Mouse (Mus musculus) midbrain, embryonic 13.5 days (tissue): ENCODE measurements around the gene Elp6. TPM values are rescaled to one million over a fixed set of nuclear protein-coding genes. Genes with fewer than 3 reads are reported as not detected.
A peak's percentile ranks its signal among the peaks of the same experiment; 100 is the strongest.

ENCODE experiments used
- ATAC-seq: fragments of 200-750 bp; cut with Nextera tagmentation; 2 replicates; pipeline ENCODE4 v1.8.0; 2017; ENCODE audit warnings: mild to moderate bottlenecking, moderate TSS enrichment, moderate library complexity
- H3K27ac ChIP-seq: fragments of 300-500 bp; sonication (generic); 2 replicates; pipeline ENCODE4 v1.5.1; 2015; ENCODE audit warnings: inconsistent platforms, mild to moderate bottlenecking, moderate library complexity
- H3K27me3 ChIP-seq: fragments of 300-500 bp; sonication (generic); 2 replicates; pipeline ENCODE4 v1.6.1; 2015; ENCODE audit warnings: mild to moderate bottlenecking, inconsistent platforms
- H3K36me3 ChIP-seq: fragments of 300-500 bp; sonication (generic); 2 replicates; pipeline ENCODE4 v1.6.1; 2015; ENCODE audit warnings: mild to moderate bottlenecking, inconsistent platforms
- H3K4me1 ChIP-seq: fragments of 300-500 bp; sonication (generic); replicated peaks from 2 replicates; pipeline ENCODE4 v1.6.1; 2015; ENCODE audit warnings: inconsistent platforms
- H3K4me2 ChIP-seq: fragments of 300-500 bp; sonication (generic); replicated peaks from 2 replicates; pipeline ENCODE4 v1.6.1; 2015; ENCODE audit warnings: moderate library complexity, mild to moderate bottlenecking, inconsistent platforms
- H3K4me3 ChIP-seq: fragments of 300-500 bp; sonication (generic); replicated peaks from 2 replicates; pipeline ENCODE4 v1.5.1; 2015; ENCODE audit warnings: mild to moderate bottlenecking, inconsistent platforms
- H3K9ac ChIP-seq: fragments of 300-500 bp; sonication (generic); replicated peaks from 2 replicates; pipeline ENCODE4 v1.6.1; 2015; ENCODE audit warnings: mild to moderate bottlenecking, inconsistent platforms
- H3K9me3 ChIP-seq: fragments of 300-500 bp; sonication (generic); 2 replicates; pipeline ENCODE4 v1.6.1; 2016; ENCODE audit warnings: mild to moderate bottlenecking, inconsistent platforms
- WGBS: fragments of 180-500 bp; shearing (Covaris S2); methylation state at CpG from one replicate; pipeline ENCODE4 v1.1.7; 2015; 5-methylcytosine and 5-hydroxymethylcytosine counted together
- polyA plus RNA-seq: library from polyadenylated mRNA; unstranded; fragments of >200 nt; fragmentation: Nextera tagmentation; extraction: Ambion mirVana; gene quantifications from 2 replicates; pipeline ENCODE4 v1.2.1, GENCODE M21; 2015

Gene Elp6
- polyA plus RNA-seq, 1 experiment from 2014 or later, result 46.2 TPM

DNA sequence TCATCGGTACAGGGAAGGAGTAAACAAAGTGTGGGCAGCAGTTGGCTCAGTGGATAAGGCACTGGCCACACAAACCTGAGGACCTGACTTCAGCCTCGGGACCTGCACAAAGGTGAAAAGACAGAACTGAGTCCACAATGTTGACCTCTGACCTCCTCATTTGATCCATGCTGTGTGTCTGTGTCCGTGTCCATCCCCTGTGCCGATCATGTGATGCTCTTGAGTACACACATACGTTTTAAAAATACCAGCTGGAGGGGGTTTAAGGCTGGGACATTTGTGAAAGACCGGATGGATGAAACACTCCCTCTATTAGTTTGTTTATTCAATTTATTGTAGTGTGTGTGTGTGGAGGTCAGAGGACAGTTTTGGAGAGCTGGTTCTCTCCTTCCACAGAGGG is 38.8 kb downstream of the Elp6 start:
- Histone ChIP-seq H3K4me1 (no peaks in the 10 kb centered on the region), H3K36me3 (no peaks in the 10 kb centered on the region), H3K9ac (no peak overlapping the region), H3K4me2 (no peak overlapping the region), H3K27me3 (no peaks in the 10 kb centered on the region), H3K9me3 (no peaks in the 10 kb centered on the region), H3K27ac (no peak overlapping the region), H3K4me3 (no peak overlapping the region)
- 63% methylated on average over 6 of the region's 6 CpGs for WGBS
- ATAC-seq, result no peak

DNA sequence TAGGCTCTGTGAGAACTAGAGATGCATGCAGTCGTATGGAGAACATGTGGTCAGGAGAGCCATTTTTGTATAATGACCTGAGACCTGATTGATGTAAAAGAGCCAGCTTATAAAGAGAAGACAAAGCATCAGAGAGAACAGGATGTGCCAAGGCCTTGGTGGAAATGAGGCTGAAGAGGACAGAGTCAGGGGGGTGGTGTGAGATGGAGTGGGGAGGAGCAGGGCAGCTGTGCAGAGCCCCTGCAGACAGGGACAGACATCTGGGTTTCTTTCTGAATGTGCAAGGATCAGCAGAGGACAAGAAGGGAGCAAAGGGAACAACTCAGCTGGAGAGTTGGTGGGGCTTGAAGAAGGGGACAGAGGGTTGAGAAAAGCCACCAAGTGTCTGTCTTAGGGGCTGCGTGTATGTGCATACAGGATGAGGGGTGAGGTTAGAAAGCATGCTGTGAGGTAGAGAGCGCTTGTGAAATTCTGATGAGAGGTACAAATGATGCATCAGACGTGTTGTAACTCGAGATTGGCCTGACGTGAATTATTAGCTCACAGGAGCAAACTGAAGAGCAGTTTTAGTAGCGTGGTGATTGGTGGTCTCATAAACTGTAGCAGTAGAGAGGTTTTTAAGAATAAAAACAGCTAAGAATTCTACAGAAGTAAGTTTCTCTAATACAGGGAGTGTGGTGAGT is 40.2 kb downstream of the Elp6 start:
- H3K4me1 ChIP-seq, result no peaks in the 10 kb centered on the region
- H3K27me3 ChIP-seq, result no peaks in the 10 kb centered on the region
- H3K4me2 ChIP-seq, result no peak overlapping the region
- ATAC-seq, result no peak
- H3K27ac ChIP-seq, result no peak overlapping the region; the same call in 1 of the 2 replicates
- H3K9ac ChIP-seq, result no peak overlapping the region
- H3K9me3 ChIP-seq, result no peaks in the 10 kb centered on the region
- H3K4me3 ChIP-seq, result no peak overlapping the region
- WGBS, result 80% methylated on average over 7 of the region's 7 CpGs
- no peaks in the 10 kb centered on the region for H3K36me3 ChIP-seq

DNA sequence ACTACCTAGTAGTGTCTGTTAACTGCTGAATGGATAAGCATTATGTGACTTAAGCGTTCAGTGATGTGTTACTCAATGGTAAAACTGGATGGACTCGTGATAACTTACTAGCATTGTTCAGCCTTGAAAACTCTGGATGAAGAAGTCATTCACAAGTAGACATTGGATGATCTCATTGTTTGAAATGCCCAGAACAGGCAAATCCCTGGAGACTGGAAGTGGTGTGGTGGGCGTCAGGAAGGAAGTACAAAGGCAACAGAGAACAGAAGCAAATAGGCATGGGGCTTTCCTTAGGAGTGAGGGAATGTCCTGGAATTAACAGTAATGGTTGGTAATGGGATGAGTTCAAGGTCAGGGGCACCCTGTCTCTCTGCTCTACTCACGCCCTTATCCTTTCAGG is 43.9 kb downstream of the Elp6 start:
- Histone ChIP-seq H3K4me2 (no peak overlapping the region), H3K4me1 (no peaks in the 10 kb centered on the region), H3K9me3 (no peaks in the 10 kb centered on the region), H3K36me3 (no peaks in the 10 kb centered on the region; the same call in 1 of the 2 replicates), H3K27me3 (no peaks in the 10 kb centered on the region), H3K27ac (no peak overlapping the region), H3K9ac (no peak overlapping the region), H3K4me3 (no peak overlapping the region)
- no peak for ATAC-seq
- 70% methylated on average over 4 of the region's 4 CpGs for WGBS

DNA sequence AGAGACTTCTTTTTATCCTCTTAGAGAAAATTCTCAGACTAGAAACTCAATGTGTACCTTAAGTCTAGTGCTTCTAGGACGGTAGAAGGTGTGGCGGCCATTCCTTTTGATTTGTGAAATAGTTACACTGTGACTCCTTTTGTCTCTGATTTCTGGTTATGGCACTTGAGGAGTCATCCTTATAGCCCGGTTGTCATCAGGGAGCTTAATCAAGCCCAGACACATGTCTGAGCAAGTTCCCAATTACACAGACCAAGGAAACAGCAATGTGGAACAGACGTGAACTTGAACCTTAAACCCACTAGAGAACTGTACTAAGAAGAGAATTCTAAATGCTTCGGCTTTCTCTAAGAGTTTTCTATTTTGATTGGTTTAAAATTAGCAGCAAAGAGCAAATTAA is 45.2 kb downstream of the Elp6 start:
- H3K4me1 ChIP-seq, result no peaks in the 10 kb centered on the region
- no peaks in the 10 kb centered on the region for H3K9me3 ChIP-seq
- H3K9ac ChIP-seq, result no peak overlapping the region
- no peak overlapping the region for H3K27ac ChIP-seq
- no peak for ATAC-seq
- no peak overlapping the region for H3K4me2 ChIP-seq
- H3K4me3 ChIP-seq, result no peak overlapping the region
- H3K36me3 ChIP-seq, result peaks cover 11% of the 10 kb centered on the region
- WGBS, result 92% methylated on average over 5 of the region's 5 CpGs
- no peaks in the 10 kb centered on the region for H3K27me3 ChIP-seq

DNA sequence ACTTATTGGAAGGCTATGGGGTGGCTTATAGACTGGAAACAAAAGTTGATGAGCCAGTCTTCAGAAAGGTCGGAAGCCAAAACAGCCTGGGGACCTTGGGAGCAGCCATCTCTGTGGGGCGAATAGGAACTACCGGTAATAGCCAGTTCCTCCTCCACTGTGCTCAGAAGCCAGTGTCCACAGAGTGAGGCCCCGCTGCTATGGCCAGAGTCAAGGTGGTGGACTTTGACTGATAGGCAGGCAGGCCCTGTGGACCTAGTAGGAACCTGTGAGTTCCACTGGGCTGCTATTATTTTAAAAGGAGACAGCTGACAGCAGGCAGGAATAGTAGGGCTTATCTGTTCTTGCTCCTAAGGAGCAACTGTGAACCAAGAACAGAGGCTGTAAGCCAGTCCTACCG is 45.6 kb downstream of the Elp6 start:
- Histone ChIP-seq H3K9ac (no peak overlapping the region), H3K9me3 (no peaks in the 10 kb centered on the region), H3K4me1 (no peaks in the 10 kb centered on the region), H3K27me3 (no peaks in the 10 kb centered on the region), H3K4me2 (no peak overlapping the region), H3K36me3 (peaks cover 15% of the 10 kb centered on the region), H3K27ac (no peak overlapping the region), H3K4me3 (no peak overlapping the region)
- no peak for ATAC-seq
- 94% methylated on average over 5 of the region's 5 CpGs for WGBS

DNA sequence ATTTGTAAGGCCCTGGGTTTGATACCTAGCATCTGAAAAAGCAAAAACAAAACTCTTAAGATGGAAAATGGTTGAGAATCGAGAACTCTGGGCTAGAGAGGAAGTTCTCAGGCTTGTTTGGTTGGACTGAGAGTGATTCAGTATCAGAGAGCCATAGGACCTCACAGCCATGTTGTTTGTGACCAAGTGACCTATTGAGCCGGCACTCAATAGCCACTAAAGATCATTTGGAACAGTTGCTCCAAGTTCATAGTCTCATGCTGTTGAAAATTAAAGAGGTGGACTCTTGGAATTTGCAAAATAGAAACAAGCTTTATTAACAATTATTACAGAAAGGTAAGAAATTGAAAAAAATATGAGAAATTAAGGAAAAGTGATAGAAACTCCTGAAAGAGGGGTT is 46.4 kb downstream of the Elp6 start:
- Histone ChIP-seq H3K27me3 (no peaks in the 10 kb centered on the region), H3K9me3 (no peaks in the 10 kb centered on the region), H3K9ac (no peak overlapping the region), H3K36me3 (peaks cover 23% of the 10 kb centered on the region), H3K4me3 (no peak overlapping the region), H3K27ac (no peak overlapping the region), H3K4me1 (no peaks in the 10 kb centered on the region), H3K4me2 (no peak overlapping the region)
- WGBS, result 89% methylated on average over 2 of the region's 2 CpGs
- no peak for ATAC-seq

DNA sequence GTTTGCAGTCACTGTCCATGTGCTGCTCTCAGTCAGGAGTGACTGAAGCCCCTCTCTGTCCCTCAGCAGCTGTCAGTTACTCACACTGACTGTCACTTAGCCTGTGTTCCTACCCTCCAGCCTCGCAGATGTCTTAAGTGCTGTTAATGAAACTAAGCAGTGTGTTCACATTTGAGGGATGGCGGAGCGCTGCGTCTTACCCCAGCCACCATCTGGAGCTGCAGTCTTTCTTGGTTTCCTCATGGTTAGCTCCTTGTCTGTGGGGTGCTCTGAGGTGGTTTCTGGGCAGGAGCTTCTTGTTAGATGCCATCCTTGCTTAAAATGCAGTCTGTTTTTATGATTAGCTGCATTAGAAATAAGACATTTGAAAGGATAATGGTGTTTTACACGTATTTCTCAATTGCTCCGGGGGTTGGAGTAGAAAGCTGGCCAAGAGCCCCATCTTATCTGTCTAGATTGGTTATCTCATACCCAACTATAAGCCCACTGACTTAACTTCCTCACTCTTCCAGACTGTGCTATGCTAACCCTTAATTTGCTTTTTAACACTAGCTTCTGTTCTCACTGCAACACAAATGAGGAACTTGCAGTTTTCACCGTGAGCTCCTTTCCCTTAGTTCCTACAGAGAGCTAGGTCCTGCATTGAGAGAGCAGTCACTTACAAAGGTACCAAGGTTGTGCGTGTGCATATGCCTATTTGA is 47.1 kb downstream of the Elp6 start:
- 93% methylated on average over 8 of the region's 8 CpGs for WGBS
- no peak overlapping the region for H3K9ac ChIP-seq

DNA sequence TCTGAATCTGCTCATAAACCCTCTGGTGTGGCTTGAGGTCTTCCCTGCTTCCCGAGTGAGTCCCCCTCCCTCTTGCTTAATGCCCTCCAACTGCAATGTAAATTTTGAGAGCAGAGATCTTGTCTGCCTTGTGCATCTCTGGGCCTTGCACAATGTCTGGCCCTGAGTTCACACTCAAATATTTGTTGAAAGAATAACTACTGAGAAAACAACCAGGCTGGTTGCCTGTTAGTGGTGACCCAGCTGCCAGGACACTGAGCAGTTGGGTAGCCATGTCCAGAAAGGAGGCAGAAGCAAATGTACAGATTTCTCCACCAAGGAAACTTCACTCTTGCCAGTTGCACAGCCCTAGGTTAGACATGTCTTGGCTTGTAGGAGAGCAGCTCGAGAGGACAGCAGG is 53.4 kb downstream of the Elp6 start:
- WGBS, result 91% methylated on average over 2 of the region's 2 CpGs
- H3K27me3 ChIP-seq, result no peaks in the 10 kb centered on the region
- no peak overlapping the region for H3K9ac ChIP-seq
- no peaks in the 10 kb centered on the region for H3K4me1 ChIP-seq
- H3K4me3 ChIP-seq, result no peak overlapping the region
- H3K9me3 ChIP-seq, result no peaks in the 10 kb centered on the region
- no peak overlapping the region for H3K27ac ChIP-seq
- peaks cover 39% of the 10 kb centered on the region for H3K36me3 ChIP-seq
- no peak for ATAC-seq
- H3K4me2 ChIP-seq, result no peak overlapping the region

More for the DNA sequence above, 47.1 kb downstream of the Elp6 start:
- Histone ChIP-seq H3K4me3 (no peak overlapping the region), H3K27ac (no peak overlapping the region), H3K36me3 (peaks cover 27% of the 10 kb centered on the region), H3K9me3 (no peaks in the 10 kb centered on the region), H3K4me2 (no peak overlapping the region), H3K27me3 (no peaks in the 10 kb centered on the region), H3K4me1 (no peaks in the 10 kb centered on the region)
- no peak for ATAC-seq

DNA sequence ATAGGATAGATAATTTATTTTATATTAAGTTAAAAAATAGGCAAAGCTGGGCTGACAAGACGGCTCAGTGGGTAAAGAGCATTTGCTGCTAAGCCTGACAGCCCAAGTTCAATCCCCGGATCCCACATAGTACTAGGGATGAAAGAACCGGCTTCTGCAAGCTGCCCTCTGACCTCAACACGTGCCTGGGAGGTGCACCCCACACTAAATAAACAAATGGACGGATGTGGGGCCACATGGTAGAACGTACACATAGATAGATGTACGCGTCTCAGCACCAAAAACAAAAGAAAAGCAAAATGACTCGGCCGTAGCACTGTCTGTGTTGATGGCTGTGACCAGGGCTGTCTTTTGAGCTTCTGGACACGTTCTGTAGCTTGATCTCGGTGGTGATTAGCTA is 56.3 kb downstream of the Elp6 start:
- Histone ChIP-seq H3K9me3 (no peaks in the 10 kb centered on the region), H3K36me3 (peaks cover 31% of the 10 kb centered on the region), H3K4me3 (no peak overlapping the region), H3K9ac (no peak overlapping the region), H3K27me3 (no peaks in the 10 kb centered on the region), H3K4me2 (no peak overlapping the region), H3K4me1 (no peaks in the 10 kb centered on the region; the same call in 1 of the 2 replicates), H3K27ac (no peak overlapping the region)
- 87% methylated on average over 12 of the region's 12 CpGs for WGBS
- ATAC-seq, result no peak

DNA sequence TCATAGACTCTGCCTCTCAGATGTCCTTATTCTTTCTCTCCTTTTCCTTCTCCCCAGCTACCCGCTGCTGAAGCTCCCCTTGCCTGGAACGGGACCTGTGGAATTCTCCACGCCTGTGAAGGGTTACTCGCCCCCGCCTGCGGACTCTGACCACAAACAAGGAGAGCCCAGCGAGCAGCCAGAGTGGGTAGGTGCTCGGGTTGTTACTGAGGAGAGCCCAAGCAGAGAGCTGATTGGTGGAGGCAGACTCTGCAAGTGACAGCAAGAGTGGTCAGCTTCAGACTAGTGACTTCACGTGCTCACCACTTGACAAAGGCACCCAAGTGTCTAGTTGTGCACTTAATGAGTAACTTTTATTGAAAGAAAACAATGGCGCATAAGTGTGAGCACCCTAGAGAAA is 57.4 kb downstream of the Elp6 start:
- WGBS, result 87% methylated on average over 10 of the region's 10 CpGs
- Histone ChIP-seq H3K4me2 (no peak overlapping the region), H3K9me3 (no peaks in the 10 kb centered on the region), H3K27ac (no peak overlapping the region), H3K4me1 (no peaks in the 10 kb centered on the region; the same call in 1 of the 2 replicates), H3K4me3 (no peak overlapping the region), H3K27me3 (no peaks in the 10 kb centered on the region), H3K9ac (no peak overlapping the region), H3K36me3 (peaks cover 26% of the 10 kb centered on the region)
- no peak for ATAC-seq

DNA sequence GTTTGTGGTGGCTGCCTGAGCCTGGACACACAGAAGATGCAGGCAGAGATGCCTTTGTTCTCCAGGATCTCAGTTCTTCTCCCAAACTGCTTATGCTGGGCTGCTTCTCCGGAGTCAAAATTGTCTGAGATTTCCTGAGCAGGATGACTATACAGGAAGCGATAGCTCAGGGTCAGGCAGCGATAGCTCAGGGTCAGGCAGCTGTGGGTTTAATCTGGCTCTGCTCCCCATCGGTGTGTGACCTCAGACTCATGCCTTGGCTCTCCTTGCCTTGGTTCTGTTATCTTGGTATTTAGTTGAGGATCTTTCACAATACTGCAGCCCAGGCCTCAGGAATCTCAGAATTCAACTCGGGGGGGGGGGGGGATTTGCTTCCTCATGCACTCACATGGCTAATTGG is 61.8 kb downstream of the Elp6 start:
- Histone ChIP-seq H3K9me3 (no peaks in the 10 kb centered on the region), H3K4me3 (no peak overlapping the region), H3K9ac (0 out of 2 replicates have a peak overlapping the region, but pooled peaks have one; percentile 28), H3K27ac (no peak overlapping the region), H3K4me2 (no peak overlapping the region), H3K27me3 (no peaks in the 10 kb centered on the region), H3K36me3 (peaks cover 42% of the 10 kb centered on the region), H3K4me1 (no peaks in the 10 kb centered on the region; the same call in 1 of the 2 replicates)
- no peak for ATAC-seq
- WGBS, result 92% methylated on average over 5 of the region's 5 CpGs

DNA sequence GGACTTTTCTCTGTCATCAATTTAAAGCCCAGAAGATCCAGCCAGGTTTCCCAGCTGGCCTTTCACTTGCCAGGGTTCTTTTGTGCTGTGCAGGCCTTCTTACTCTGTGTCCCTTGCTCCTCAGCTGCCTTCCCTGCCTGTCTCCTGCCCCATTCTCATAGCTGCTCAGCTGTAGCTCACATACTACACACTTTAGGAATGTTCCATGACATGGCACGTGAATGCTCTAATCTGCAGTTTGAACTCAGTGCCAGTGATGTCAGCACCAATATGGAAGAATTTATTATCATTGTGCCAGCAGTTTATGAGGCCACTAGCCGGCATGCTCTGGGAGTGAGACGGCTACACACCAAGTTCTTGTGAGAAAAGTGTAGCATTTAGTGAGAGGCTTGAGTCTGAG is 64.9 kb downstream of the Elp6 start:
- peaks cover 45% of the 10 kb centered on the region for H3K36me3 ChIP-seq

More for the DNA sequence above, 64.9 kb downstream of the Elp6 start:
- H3K9me3 ChIP-seq, result no peaks in the 10 kb centered on the region
- no peak overlapping the region for H3K4me2 ChIP-seq
- no peak overlapping the region for H3K27ac ChIP-seq
- H3K4me3 ChIP-seq, result no peak overlapping the region
- no peaks in the 10 kb centered on the region for H3K27me3 ChIP-seq
- 91% methylated on average over 3 of the region's 3 CpGs for WGBS
- no peaks in the 10 kb centered on the region; the same call in 1 of the 2 replicates for H3K4me1 ChIP-seq
- no peak overlapping the region for H3K9ac ChIP-seq
- ATAC-seq, result no peak
